Mouse (Mus musculus) MEL (cell line): ENCODE results near the gene Arl15.

ENCODE experiments used
- CTCF ChIP-seq, 3 experiments: IDR thresholded peaks in 2 of 3; conservative IDR thresholded peaks in 1 of 3; 2 replicates each; pipeline ENCODE4 v1.5.1; 2011 to 2012; ENCODE audit warnings: low read length in 3 of 3, low read depth in 2 of 3, mild to moderate bottlenecking in 2 of 3, improper control_type of control experiment in 1 of 3, inconsistent platforms in 1 of 3, mixed read lengths in 1 of 3, moderate library complexity in 1 of 3; ENCODE audit not compliant: control insufficient read depth in 1 of 3, insufficient read depth in 1 of 3, poor library complexity in 1 of 3, severe bottlenecking in 1 of 3
- ELF1 ChIP-seq: IDR thresholded peaks from 2 replicates; pipeline ENCODE4 v1.6.1; 2014; ENCODE audit warnings: low read depth, mild to moderate bottlenecking, inconsistent platforms, low read length, improper control_type of control experiment, moderate library complexity
- EP300 ChIP-seq, 2 experiments: IDR thresholded peaks; 2 replicates each; pipeline ENCODE4 v1.6.1; 2011; ENCODE audit warnings: improper control_type of control experiment in 2 of 2, low read length in 2 of 2, low read depth in 1 of 2, mild to moderate bottlenecking in 1 of 2
- MAFK ChIP-seq: IDR thresholded peaks from 2 replicates; pipeline ENCODE4 v1.6.1; 2011; ENCODE audit warnings: low read depth, mild to moderate bottlenecking, low read length, improper control_type of control experiment, borderline replicate concordance
- MXI1 ChIP-seq: IDR thresholded peaks from 2 replicates; pipeline ENCODE4 v1.6.1; 2011; ENCODE audit warnings: mild to moderate bottlenecking, low read depth, low read length, improper control_type of control experiment
- POLR2A ChIP-seq, 2 experiments: IDR thresholded peaks; 2 replicates each; pipeline ENCODE4 v1.6.1; 2011 to 2012; ENCODE audit warnings: low read length in 2 of 2, mild to moderate bottlenecking in 2 of 2, control low read depth in 1 of 2, improper control_type of control experiment in 1 of 2, low read depth in 1 of 2, moderate library complexity in 1 of 2; ENCODE audit not compliant: control insufficient read depth in 1 of 2, insufficient read depth in 1 of 2, poor library complexity in 1 of 2
- SMC3 ChIP-seq: IDR thresholded peaks from 2 replicates; pipeline ENCODE4 v1.6.1; 2011; ENCODE audit warnings: low read depth, low read length, improper control_type of control experiment
- TBP ChIP-seq: IDR thresholded peaks from 2 replicates; pipeline ENCODE4 v1.8.0; 2011; ENCODE audit warnings: low read depth, low read length, improper control_type of control experiment
- ZC3H11A ChIP-seq: IDR thresholded peaks from 2 replicates; pipeline ENCODE4 v1.6.1; 2012; ENCODE audit warnings: low read depth, mild to moderate bottlenecking, inconsistent platforms, low read length, improper control_type of control experiment
- ZKSCAN1 ChIP-seq: IDR thresholded peaks from 2 replicates; pipeline ENCODE4 v1.6.1; 2012; ENCODE audit warnings: low read depth, mild to moderate bottlenecking, inconsistent platforms, low read length, improper control_type of control experiment, moderate library complexity

- TF ChIP-seq CTCF (IDR thresholded peaks at IDR 0.05 in 2 of 3, conservative IDR thresholded peaks at IDR 0.05 in 1 of 3; ENCODE audit: control insufficient read depth in 1 of 3, insufficient read depth in 1 of 3, low read depth in 2 of 3, low read length in 3 of 3, poor library complexity in 1 of 3, severe bottlenecking in 1 of 3): no peak
- TF ChIP-seq MAFK: no peak
- no peak for TF ChIP-seq EP300 (IDR thresholded peaks at IDR 0.05; ENCODE audit: low read depth in 1 of 2, low read length in 2 of 2)
- no peak for TF ChIP-seq POLR2A (IDR thresholded peaks at IDR 0.05; ENCODE audit: control insufficient read depth in 1 of 2, insufficient read depth in 1 of 2, low read depth in 1 of 2, low read length in 2 of 2, poor library complexity in 1 of 2)
- no peak for TF ChIP-seq SMC3
- TF ChIP-seq MXI1: no peak
- no peak for TF ChIP-seq ZKSCAN1
- TF ChIP-seq ELF1: no peak
- no peak for TF ChIP-seq ZC3H11A
- no peak for TF ChIP-seq TBP
These were observed 155.8 kb downstream of the Arl15 start for GRCm38 (mm10) chr13:113950131-113950530.
